Mouse (Mus musculus) kidney, postnatal 14 days (tissue): Measurements from ENCODE around the gene Scd1.

Experiments
- DNase-seq: peaks from one replicate; pipeline ENCODE4 v3.0.0; 2022; ENCODE audit warnings: mixed read lengths

The Scd1 gene

GRCm38 (mm10) chr19:44407341-44408222 lies at the start of gene Scd1:
Scd1 (minus strand) TSS chr19:44407879.
- DNase-seq: peak; percentile 58

DNA sequence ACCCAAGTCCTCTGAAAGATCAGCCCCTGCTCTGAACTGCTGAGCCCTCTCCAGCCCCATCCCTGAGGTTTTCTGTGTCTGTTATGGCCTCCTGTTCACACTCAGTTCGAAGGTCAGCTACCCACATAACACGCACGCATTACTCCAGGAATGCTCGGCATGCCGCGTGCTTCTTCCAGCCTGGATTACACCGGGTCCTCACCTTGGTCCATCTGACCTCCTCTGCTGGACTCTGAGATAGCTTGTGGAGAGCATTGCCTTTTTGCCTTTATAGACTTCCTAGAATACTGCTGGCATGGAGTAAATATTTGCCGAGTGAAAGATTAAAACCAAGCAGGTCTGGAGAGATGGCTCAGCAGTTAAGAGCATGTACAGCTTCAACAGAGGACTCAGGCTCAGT lies 47.7 kb upstream of the Scd1 start:
- DNase-seq: peak; percentile 27

DNA sequence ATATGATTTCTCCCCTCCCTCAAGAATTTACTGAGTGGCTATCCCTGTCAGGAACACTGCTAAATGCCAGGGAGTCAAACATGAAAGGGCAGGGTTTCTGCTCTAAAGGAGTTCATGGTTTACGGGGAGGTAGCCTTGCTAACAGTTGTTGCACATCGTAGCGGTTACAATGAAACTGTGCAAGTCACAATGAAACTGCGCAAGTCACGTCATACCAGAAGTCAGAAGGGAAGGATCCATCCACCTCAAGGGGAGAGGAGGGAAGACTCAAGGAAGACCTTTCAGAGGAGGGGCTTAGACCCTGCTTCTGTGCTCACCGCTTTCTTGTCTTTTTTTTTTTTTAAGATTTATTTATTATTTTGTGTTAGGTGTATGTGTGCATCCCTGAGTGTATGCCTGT lies 47.2 kb upstream of the Scd1 start:
- DNase-seq: no peak

DNA sequence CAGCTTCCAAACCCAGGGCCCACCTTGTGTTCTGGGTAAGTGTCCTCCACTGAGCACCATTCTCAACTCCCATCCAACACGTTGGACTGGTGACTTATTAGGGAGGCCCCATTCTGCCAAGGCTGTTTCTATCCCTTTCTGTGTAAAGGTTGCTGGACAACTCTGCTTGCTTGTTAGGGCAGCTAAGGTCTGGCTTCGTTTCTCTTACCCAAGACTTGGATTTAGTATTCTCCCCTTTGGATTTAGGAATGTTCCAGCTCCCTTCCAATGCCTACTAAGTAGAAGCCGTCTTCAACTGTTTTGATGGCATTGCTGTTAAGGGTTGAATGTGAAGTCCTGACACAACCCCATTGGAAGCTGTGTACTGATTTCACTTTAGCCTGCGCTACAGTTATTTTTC lies 40.2 kb upstream of the Scd1 start:
- DNase-seq: no peak

- DNase-seq: no peak
These were observed 38.1 kb upstream of the Scd1 start for GRCm38 (mm10) chr19:44445755-44446154.

DNA sequence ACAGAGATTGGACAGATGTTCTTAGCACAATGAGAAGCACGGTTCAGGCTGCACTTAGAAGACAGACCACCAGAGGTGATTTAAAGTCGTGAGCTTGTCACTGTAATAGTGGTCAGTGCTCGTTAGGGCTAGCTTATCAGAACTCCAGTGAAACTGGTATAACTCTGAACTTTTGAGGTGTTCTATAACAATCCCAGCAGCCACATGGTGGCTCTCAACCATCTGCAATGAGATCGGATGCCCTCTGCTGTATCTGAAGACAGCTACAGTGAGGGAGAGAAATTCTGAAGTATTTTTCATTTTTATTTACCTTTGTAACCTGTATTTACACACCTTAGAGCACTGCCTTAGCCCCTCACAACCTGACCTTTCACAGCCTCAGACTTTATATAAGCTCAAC lies 31.6 kb upstream of the Scd1 start:
- no peak for DNase-seq

DNA sequence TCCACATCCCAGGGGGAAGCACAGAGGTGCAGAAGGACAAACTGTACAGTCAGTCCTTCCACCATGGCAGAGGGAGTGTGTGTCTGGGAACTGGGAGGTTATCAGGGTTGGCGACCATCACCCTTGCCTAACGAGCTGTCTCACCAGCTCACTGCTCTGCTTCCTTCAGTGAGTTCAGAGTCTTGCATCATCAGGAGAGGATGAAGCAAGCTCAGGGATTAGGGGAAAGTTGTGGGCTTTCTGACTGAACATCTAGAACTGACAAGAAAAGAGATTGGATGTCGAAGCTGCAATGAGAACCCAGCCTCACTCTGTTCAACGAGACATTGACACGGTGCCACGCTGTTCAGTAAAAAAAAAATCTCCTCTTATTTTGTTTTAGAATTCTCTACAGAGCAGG lies 30.3 kb upstream of the Scd1 start:
- DNase-seq: no peak

- DNase-seq: no peak
These were observed 24.4 kb upstream of the Scd1 start for GRCm38 (mm10) chr19:44432084-44432483.

GRCm38 (mm10) chr19:44427721-44428120 lies 20.0 kb upstream of the Scd1 start:
- no peak for DNase-seq

GRCm38 (mm10) chr19:44422051-44422631 lies 14.5 kb upstream of the Scd1 start:
- peak; percentile 52 for DNase-seq

GRCm38 (mm10) chr19:44419530-44419929 lies 11.9 kb upstream of the Scd1 start:
- DNase-seq: no peak

DNA sequence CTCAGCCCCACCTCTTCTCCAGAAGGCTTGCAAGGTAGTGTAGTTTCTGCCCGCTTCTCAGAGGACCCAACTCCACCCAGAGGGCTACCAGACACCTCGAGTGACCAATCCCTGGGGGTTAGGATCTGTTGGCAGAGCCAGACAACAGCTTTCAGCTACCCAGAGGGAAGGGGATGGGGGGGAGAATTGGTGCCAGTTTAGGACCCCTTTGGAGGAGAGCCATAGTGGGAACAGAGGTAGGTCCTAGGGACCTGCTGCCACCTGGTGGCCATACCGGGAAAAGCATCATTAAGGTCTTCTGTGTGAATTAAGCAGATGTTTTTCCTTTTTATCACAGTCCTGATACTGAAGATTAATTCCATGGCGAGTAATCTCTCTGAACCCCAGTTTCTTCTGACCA lies 11.3 kb upstream of the Scd1 start:
- peak; percentile 73 for DNase-seq

- DNase-seq: no peak
These were observed 10.9 kb upstream of the Scd1 start for GRCm38 (mm10) chr19:44418544-44418943.

GRCm38 (mm10) chr19:44418061-44418460 lies 10.4 kb upstream of the Scd1 start:
- DNase-seq: no peak

DNA sequence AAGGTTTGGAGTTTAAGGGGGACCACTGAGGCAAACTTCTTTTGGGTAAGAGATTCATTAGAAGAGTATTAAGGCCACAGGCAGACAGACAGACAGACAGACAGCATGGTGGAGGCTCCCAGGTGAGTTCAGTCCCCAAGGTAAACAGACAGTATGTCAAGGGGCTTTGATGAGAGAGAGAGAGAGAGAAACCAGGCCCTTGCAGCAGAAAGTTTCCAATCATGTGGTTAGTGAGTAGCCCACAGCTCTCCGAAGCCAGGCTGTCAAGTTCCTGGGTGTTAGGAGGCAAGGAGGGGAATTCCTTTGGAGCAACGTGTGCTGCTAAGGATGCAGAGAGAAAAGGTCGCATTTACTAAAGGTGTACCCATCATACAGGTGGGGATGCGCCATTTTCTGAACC lies 9.8 kb upstream of the Scd1 start:
- no peak for DNase-seq

DNA sequence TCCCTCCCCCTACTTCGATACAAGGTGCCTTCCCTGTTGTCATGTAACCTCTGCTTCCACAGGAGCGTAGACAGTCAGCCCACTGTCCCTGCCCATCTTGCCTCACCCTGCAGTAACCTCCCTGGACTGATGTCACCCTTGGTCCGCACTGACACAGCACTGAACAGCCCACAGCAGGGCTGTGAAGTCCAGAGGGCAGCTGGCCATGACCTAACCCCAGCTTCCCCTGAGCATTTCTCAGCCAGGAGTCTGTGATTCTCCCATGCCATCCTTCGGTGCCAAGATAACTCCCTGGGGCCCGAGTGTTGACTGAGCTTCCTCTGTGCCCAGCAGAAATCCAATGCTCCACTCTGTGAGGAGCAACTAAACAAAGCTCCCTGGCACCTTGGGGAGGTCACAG lies 8.6 kb upstream of the Scd1 start:
- peak; percentile 19 for DNase-seq

DNA sequence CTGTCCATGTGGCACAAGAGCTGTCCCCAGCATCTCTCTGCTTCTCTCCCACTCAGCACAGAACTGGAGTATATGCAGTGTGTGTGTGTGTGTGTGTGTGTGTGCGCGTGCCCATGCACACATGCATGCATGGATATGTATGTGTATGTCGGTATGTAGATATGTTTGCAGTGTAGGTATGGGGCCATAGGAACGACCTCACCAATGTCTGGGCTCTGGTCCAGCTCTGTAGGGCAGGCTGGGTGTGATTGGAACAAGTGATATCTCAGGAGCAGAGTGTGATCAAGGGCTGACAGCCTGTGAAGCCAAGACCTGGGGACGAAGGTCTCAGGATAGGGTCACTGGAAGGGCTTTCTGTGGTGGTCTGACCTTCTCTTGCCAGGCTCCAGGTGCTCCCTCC lies 7.8 kb upstream of the Scd1 start:
- no peak for DNase-seq

DNA sequence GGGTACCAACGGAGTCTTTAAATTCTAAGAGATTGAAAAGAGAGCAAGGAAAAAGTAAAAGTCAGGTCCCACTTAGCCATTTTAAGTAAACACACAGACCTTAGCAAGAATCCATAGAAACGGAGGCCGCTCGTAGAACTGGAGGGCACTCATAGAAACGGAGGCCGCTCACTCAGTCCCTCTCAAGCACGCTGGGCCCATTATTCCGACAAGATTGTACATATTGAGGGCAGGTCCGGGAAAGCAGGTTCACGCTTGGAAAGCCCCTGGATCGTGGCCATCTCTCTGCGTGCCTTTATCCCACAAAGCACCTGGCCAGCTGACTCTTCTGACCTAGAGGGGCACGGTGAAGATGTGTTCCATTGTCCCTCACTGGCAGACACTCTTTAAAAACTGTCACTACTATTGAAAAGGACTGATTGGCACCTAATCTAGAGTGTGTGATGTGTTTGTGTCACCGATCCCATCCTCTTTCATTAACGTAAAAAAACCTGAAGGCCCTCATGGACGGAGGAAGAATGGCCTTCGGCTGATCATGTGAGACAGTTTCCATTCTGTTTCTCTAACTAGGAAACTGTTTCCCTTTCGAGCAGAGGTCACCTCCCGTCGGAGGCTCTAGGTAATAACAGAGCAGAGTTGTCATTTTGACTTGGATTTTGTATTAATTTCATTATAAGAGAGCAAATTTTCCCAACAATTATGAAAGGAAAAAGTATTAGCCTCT lies 2.8 kb upstream of the Scd1 start:
- DNase-seq: no peak

GRCm38 (mm10) chr19:44408595-44408994 lies 916 bp upstream of the Scd1 start:
- no peak for DNase-seq

DNA sequence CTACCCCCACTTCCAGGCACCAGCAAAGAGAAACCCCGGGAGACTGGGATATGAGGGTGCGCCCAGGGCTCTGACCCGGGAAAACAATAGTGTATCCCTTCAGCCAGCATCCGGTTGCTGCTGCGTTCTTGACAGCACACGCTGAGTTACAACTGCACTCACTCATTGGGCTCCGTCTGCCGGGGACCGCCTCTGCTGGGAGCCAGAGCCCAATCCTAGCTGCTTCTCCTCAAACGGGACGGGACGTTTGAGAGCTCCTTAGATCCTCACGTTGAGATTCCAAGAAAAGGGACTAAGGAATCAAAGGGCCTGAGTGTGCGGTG lies 505 bp upstream of the Scd1 start:
- DNase-seq: peak; percentile 74

DNA sequence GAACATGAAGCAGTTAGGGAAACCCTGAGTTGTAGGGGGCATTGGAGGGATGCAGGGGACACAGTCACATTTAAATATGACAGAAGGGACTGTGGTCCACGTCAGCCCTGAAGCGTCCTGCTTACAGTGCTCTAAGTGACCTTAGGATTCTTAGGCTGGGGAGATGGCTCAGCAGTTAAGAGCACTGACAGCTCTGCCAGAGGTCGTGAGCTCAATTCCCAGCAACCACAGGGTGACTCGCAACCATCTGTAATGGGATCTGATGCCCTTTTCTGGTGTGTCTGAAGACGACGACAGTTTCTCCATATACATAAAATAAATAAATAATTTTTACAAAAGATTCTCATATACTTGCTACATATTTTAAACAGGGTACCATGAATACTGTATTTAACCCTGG lies 4.1 kb downstream of the Scd1 start:
- DNase-seq: no peak

DNA sequence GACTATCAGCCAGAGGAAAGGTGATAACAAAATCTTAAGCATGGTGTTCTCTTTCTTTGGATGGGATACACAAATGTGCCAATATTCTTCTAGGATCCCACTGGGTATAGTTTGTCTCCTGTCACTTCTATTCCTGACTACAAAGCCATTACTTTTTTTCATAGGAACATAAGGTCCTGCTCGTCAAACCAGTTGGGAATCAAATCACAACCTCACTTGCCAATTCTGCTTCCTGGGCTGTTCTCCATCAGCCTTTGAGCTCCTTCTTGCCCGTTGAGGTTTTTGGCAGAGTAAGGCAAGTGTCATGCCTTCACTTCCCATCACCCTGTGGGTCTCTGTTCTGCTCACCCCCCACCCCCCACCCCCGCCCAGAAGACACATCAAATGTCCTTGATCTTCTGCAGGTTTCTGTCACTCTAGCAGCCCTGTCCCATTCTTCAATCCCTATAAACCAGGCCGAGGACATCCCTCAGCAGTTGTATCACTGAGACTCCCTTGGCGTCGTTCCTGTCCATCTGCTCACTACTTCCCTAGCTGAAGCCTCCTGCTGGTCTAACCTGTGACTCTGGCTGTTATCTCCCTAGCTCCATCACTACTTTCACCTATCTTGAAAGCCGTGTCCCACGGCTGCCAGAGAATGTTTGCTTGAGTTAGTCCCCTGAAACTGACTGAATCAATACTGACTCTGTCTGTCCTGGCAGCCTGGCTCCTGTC lies 7.0 kb downstream of the Scd1 start:
- no peak for DNase-seq

GRCm38 (mm10) chr19:44400076-44400475 lies 7.6 kb downstream of the Scd1 start:
- DNase-seq: no peak
